Mouse (Mus musculus) c-Kit-positive CD71-negative TER-119-negative erythroid progenitor cells, embryonic 14.5 days (primary cell): Measurements from ENCODE around the gene Akr1b10.
"Not testable (repeated sequence)": the region's sequence is repeated elsewhere in the genome, so short reads cannot be mapped to it uniquely, and the experiment has no call there.

Source experiments
- DNase-seq: peaks from one replicate; pipeline ENCODE4 v3.0.0-alpha.2; 2013; ENCODE audit warnings: low read depth

Gene Akr1b10

GRCm38 (mm10) chr6:34371700-34372351, 12.2 kb upstream of the Akr1b10 start:
- peak; percentile 90 for DNase-seq

- no peak for DNase-seq
Measured at GRCm38 (mm10) chr6:34373841-34374240, 10.2 kb upstream of the Akr1b10 start.

GRCm38 (mm10) chr6:34375888-34376287, 8.1 kb upstream of the Akr1b10 start:
- not testable (repeated sequence) for DNase-seq

GRCm38 (mm10) chr6:34383401-34383800, 617 bp upstream of the Akr1b10 start:
- no peak for DNase-seq

- no peak for DNase-seq
Measured at GRCm38 (mm10) chr6:34384701-34385370, 818 bp downstream of the Akr1b10 start.

GRCm38 (mm10) chr6:34388420-34389156, 4.6 kb downstream of the Akr1b10 start:
- DNase-seq = no peak

- DNase-seq = no peak
Measured at GRCm38 (mm10) chr6:34395897-34396296, 11.9 kb downstream of the Akr1b10 start.

- DNase-seq = no peak
Measured at GRCm38 (mm10) chr6:34398431-34398830, 14.4 kb downstream of the Akr1b10 start.

GRCm38 (mm10) chr6:34399606-34400220, 15.7 kb downstream of the Akr1b10 start:
- DNase-seq = no peak

GRCm38 (mm10) chr6:34400696-34401095, 16.7 kb downstream of the Akr1b10 start:
- no peak for DNase-seq

- no peak for DNase-seq
Measured at GRCm38 (mm10) chr6:34406746-34407145, 22.7 kb downstream of the Akr1b10 start.

GRCm38 (mm10) chr6:34407403-34407802, 23.4 kb downstream of the Akr1b10 start:
- DNase-seq = no peak

- DNase-seq = no peak
Measured at GRCm38 (mm10) chr6:34412023-34412422, 28.0 kb downstream of the Akr1b10 start, which contains the start of gene Akr1b7. TSS of gene Akr1b7 (plus strand) at chr6:34412334.

GRCm38 (mm10) chr6:34412688-34413087, 28.7 kb downstream of the Akr1b10 start:
- DNase-seq = no peak

- DNase-seq = not testable (repeated sequence)
Measured at GRCm38 (mm10) chr6:34413386-34413785, 29.4 kb downstream of the Akr1b10 start.

GRCm38 (mm10) chr6:34416521-34416920, 32.5 kb downstream of the Akr1b10 start:
- DNase-seq = no peak

GRCm38 (mm10) chr6:34419071-34419470, 35.1 kb downstream of the Akr1b10 start:
- no peak for DNase-seq

GRCm38 (mm10) chr6:34439006-34439405, 55.0 kb downstream of the Akr1b10 start:
- no peak for DNase-seq

- DNase-seq = no peak
Measured at GRCm38 (mm10) chr6:34441556-34442257, 57.7 kb downstream of the Akr1b10 start.

GRCm38 (mm10) chr6:34443791-34444190, 59.8 kb downstream of the Akr1b10 start:
- DNase-seq = no peak
